21 mouse cellular contexts compared by ENCODE assay signal in the genomic region with DNA sequence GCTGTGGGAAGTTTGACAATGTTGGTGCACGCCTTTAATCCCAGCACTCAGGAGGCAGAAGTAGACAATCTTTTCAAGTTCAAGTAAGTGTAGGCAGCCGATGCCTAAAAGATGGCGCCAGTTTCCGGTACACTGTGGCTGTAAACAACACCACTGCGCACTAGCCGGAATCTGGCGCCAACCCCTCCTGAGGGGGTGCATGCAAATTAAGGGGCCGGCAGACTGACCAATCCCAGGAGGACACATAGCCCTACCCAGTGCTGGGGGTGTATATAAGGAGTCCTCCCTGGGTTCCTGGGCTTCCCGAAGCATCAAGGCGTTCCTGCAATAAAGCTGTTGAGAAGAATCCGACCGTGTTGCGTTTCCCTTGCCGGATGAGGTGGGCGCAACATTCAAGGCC.
"Had no signal": no experiment of that assay in that cellular context is flagged by ENCODE, and none has a peak within 500 bp of the region (broad histone marks: within the 10 kb centered on the region; RNA-seq: fewer than 3 reads in every experiment).

No protein-coding gene starts in this region.

- DNase-seq: gastrocnemius, adult 2 months; gastrocnemius, postnatal 10 days; gastrocnemius, postnatal 25 days; heart, adult 18-20 months; heart, postnatal 10 days; heart, postnatal 4 days; kidney, adult 11 months; kidney, adult 2 months; kidney, adult 9 months; kidney, postnatal 14 days; kidney, postnatal 36 days; liver had no signal

- H3K4me3 ChIP-seq: gastrocnemius, adult 2 months; heart, embryonic 10.5 days; heart, embryonic 12.5 days; hindbrain, embryonic 10.5 days; hindbrain, embryonic 12.5 days; intestine, embryonic 15.5 days; kidney, embryonic 15.5 days; left cerebral cortex, adult 2 months; limb, embryonic 10.5 days; limb, embryonic 12.5 days had no signal

- H3K36me3 ChIP-seq: heart, embryonic 10.5 days; heart, embryonic 12.5 days; hindbrain, embryonic 10.5 days; hindbrain, embryonic 12.5 days; intestine, embryonic 15.5 days; kidney, embryonic 15.5 days; limb, embryonic 10.5 days; limb, embryonic 12.5 days had no signal

- H3K4me1 ChIP-seq: limb, embryonic 12.5 days had no signal

- H3K9me3 ChIP-seq: hindbrain, embryonic 12.5 days; intestine, embryonic 15.5 days; limb, embryonic 10.5 days; limb, embryonic 12.5 days had no signal

- H3K27me3 ChIP-seq: heart, embryonic 12.5 days; hindbrain, embryonic 12.5 days; intestine, embryonic 15.5 days; kidney, embryonic 15.5 days; limb, embryonic 12.5 days had no signal
